Mouse (Mus musculus) heart, adult 2 months (tissue): ENCODE results near the gene Hpse.

Source experiments
- CTCF ChIP-seq: fragments of 200-600 bp; IDR thresholded peaks from 2 replicates; pipeline ENCODE4 v1.8.1; 2022; ENCODE audit warnings: antibody characterized with exemption, mild to moderate bottlenecking, moderate library complexity
- EP300 ChIP-seq: fragments of 200-500 bp; IDR thresholded peaks from 2 replicates; pipeline ENCODE4 v1.6.1; 2011; ENCODE audit warnings: low read depth, low read length, control low read depth; ENCODE audit not compliant: insufficient read depth
- POLR2A ChIP-seq: fragments of 200-500 bp; IDR thresholded peaks from 2 replicates; pipeline ENCODE4 v1.6.1; 2011; ENCODE audit warnings: mild to moderate bottlenecking, low read depth, low read length, control low read depth; ENCODE audit not compliant: insufficient read depth

DNA sequence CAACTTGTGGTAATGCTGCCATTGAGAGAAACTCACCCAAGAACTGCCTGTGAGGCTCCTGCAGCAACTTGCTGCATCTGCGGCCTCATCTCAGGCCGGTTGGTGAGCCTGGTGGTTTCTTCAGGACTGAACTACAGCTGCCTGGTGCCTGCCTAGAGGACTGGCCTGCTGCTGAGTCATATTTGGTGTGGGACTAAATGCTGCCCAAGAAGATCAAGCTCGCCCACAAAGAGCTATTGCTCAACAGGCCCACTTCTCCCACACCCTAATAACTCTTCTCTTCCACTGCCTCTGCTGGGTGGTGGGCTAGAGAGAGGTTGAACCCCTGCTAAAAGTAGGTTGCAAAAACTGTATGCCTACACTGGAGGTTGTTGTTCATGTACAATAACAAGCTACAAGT is 17.2 kb downstream of the Hpse start:
- TF ChIP-seq CTCF: no peak
- TF ChIP-seq EP300: no peak
- TF ChIP-seq POLR2A: no peak
